Mouse (Mus musculus): Measurements from ENCODE around the gene Vax1.

Gene Vax1

GRCm38 (mm10) chr19:59169143-59169935, 517 bp downstream of the Vax1 start:
- in situ Hi-C loops (cut with MboI, MseI) = no loop called here

- in situ Hi-C loops (cut with MboI, MseI) = no loop called here
Observed at GRCm38 (mm10) chr19:59168386-59168905, 1.4 kb downstream of the Vax1 start.

DNA sequence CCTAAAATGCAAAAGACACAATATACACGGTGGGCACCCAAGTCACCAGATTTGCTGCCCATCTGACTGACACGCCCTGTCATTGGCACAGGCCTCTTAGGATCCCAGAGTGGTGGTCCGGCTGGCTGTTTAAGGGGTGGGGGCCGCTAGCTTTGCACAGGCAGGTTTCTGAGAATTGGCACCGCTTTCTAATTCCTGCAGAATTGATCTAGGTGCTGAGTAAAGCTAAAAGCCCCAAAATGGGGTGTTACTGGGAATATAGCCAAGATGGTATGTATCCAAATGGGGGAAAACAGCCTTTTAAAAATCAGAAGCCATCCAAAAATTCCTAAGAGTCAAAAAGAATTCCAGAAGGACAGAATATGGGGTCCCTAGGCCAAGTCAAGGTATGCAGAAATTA, 2.0 kb downstream of the Vax1 start:
- in situ Hi-C loops (cut with MboI, MseI) = no loop called here

DNA sequence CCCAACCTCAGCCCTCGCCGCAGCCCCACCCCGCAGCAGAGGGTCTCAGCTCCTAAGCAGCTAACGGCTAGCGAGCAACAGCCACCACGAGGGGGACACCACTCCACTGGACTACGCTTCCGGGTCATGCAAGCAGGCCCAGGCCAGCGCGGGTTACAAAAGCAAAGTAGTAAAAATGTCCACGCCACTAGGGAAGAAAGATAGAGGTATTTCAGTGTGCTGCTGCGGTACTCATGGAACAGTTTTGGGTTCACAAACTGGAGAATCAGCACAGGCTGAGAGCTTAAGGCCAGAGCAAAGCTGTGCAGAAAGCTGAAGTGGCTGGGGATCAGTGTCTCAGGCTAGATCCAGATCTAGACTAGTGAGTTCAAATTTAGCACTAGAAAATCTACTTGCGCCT, 3.0 kb downstream of the Vax1 start:
- in situ Hi-C loops (cut with MboI, MseI) = no loop called here

DNA sequence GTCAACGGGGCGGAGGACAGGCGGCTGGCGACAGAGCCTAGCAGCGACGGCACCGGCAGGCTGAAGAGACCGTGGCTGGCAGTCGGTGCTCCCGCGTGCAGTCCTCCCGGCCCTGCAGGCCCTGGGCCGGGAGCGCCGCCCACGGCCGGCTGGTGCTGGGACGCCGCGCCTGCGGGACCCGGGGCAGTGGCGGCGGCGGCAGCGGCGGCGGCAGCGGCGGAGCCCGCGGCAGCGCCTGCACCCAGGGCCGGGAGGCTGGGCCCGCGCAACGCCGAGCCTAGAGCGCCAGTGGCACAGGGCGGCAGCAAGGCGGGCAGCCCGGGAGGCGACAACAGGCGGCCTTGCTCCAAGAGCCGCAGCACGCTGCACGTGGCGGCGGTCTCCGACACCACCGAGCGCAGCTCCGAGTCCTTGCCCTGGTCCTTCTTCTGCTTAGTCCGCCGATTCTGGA, 3.5 kb downstream of the Vax1 start:
- in situ Hi-C loops (cut with MboI, MseI) = no loop called here

GRCm38 (mm10) chr19:59165577-59165976, 4.3 kb downstream of the Vax1 start:
- in situ Hi-C loops (cut with MboI, MseI) = no loop called here

DNA sequence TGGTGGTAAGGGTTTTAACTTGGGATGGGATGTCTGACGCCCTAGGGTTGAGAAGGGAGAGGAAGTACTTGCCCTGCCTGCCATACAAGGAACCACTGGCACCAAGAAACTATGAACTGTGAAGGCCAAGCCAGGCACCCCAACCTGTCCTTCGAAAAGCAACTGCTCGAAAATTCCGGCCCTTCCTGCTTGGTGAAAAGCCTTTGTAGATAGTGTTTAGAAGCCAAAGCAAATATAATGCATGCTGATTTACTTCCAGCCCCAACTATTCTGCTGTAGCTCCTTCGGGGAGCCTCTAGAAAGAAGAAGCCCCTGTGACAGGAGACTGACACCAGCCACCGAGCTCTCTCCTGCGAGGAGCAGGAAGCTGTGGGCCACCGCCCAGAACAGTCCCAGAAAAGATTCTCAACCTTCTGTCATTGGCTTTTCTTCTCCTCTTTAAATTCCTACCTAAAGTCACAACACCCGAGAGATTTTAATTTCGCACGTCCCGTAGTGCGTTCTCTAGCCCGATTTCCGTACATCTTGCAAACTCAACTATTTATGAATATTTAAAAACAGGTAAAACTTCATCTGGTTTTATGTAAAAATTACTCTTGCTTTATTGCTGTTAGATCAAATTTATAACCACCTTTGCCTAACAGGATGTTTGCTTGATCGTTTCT, 4.8 kb downstream of the Vax1 start:
- in situ Hi-C loops (cut with MboI, MseI) = no loop called here

DNA sequence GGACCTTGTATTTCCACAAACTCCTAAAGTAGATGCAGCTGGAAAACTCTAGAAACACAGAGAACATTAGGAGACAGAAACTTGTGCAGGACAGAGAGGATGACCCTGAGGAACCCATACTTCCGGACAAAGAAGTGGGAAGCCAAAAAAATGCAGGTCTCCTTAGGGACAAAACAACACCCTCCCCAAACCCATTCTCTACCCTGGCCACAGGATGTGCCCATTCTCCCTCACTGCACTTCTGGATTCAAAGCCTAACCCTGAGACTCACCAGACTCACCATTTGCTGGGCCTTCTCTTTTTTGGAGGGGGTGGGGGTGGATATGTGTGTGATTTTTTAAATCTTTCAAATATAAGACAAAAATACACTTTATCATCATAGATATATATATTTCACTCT, 5.7 kb downstream of the Vax1 start:
- in situ Hi-C loops (cut with MboI, MseI) = no loop called here

DNA sequence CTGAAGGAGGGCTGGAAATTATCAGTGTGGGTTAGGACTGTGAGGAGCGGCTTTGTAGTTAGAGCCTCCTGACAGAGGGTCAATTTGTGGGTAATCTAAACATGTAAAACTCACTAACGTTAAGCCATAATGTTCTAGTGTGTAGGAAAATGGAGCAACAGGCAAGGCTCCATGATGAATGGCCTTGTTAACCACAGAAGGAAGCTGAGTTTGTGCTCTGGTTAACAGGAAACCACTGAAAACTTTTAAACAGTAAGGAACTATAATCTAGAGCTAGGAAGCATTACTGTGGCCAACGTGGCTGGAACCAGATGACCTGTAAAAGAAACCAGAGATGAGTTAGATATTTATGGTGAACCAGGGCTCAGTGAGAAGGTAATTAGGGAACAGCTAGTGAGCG, 13.2 kb downstream of the Vax1 start:
- in situ Hi-C loops (cut with MboI, MseI) = no loop called here

GRCm38 (mm10) chr19:59154171-59154570, 15.7 kb downstream of the Vax1 start:
- in situ Hi-C loops (cut with MboI, MseI) = no loop called here

DNA sequence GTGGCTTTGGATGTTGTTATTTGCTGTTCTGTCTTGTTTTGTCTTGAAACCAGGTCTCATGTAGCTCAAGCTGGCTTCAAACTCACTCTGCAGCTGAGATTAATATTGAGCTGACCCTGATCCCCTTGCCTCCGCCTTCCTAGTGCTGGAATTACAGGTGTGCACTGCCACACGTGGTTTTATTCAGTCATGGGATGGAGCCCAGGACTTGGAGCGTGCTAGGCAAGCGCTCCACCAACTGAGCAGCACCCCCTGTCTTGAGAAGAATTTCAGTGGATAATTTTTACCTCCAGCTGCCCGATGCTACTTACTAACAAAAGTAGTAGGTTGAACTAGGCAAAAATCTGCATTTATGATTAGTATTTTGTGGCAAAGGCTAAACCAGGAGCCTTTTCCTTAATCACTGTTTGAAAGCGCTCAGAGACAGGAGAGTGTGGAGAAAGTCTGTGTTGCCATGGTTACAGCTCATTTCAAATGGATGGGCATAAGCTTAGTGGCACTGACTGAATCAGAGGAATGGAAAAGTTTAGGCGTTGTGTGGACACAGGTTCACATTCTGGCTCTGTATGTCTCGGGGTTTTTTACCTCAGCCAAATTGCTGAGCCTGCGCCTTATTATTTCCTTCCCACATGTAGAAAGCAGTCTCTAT, 24.2 kb downstream of the Vax1 start:
- in situ Hi-C loops (cut with MboI, MseI) = no loop called here

- in situ Hi-C loops (cut with MboI, MseI) = no loop called here
Observed at GRCm38 (mm10) chr19:59145064-59145463, 24.8 kb downstream of the Vax1 start.

DNA sequence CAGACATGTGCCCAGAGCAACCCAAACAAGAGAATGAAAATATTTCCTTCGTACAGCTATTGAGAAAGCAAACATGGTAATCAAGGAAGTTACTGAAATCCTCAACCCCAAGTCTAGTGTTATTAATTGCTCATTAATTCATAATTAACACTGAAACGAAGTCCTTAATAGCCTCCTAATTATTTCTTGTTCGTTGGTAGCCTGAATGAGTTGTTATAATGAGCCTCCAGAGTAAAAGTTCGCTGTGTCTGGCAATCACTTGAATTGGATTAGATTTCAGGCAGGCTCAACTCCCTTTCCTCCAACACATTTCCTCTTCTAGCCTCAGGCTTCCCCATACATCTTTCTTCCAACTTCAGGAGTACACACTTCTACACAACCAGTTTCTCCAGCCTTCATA, 27.6 kb downstream of the Vax1 start:
- in situ Hi-C loops (cut with MboI, MseI) = no loop called here

DNA sequence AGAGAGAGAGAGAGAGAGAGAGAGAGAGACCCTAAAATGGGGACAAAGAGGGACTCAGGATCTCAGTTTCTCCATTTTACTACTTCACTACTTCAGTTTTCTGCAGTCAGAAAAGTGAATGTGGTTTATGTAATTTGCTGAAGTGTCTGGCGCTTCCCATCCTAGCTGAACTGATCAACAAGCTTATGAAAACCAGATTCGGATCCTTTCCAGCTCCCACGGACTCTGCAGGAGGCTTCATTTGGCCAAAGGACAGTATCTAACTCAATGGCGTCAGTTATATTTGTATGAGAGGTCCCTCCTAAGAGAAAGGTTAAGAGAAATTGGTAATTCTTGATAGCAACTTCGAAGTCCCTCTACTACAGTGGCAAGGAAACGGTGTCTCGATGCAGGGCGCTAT, 34.5 kb downstream of the Vax1 start:
- in situ Hi-C loops (cut with MboI, MseI) = no loop called here

GRCm38 (mm10) chr19:59134916-59135315, 34.9 kb downstream of the Vax1 start:
- in situ Hi-C loops (cut with MboI, MseI) = no loop called here

- in situ Hi-C loops (cut with MboI, MseI) = no loop called here
Observed at GRCm38 (mm10) chr19:59133202-59133601, 36.7 kb downstream of the Vax1 start.

DNA sequence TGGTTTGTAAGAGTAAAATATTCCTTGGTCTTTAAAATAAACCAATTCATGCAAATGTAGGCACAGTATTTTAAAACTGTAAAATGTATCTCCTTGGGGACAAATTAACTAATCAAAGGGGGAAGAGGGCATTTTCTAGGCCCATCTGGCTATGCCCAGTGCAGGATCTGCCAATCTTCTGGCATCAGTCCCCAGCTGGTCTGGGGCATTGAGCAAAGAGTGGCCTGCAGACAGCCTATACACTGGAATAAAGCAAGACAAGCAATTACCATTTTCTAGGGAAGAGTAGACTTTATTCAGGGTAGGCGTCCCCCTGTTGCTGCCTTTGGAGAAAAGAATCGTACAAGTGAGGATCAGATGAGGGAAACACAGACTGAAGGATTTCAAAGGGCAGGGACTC, 40.2 kb downstream of the Vax1 start:
- in situ Hi-C loops (cut with MboI, MseI) = no loop called here

DNA sequence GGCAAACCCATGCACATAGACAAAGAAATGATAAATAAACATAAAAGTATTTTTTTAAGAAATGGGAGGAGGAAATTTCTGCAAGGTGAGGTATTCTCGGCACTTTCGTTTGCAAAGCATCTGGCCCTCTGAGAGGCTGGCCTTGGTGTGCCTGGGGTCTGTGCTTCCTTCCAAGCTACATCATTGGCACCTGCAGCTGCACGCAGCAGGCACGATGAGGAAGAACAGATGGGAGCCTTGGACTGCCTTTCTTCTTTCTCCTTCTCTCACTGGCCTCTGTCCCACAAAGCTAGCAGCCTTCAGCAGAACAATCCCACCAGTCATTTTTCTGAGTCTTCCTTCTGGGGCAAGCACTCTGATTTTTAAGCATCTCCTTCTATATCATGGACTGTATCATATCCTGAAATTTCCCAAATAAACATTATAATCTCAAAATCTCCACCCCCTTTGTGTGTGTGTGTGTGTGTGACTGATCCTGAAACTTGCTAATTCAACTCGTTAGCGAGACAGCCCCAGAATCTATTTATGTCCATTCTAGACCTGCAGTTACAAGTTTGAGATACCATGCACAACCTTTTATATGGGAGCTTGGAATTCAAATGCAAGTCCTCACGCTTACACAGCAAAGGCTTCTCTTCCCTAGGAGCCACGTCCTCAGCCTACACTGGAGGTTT, 41.2 kb downstream of the Vax1 start:
- in situ Hi-C loops (cut with MboI, MseI) = no loop called here

DNA sequence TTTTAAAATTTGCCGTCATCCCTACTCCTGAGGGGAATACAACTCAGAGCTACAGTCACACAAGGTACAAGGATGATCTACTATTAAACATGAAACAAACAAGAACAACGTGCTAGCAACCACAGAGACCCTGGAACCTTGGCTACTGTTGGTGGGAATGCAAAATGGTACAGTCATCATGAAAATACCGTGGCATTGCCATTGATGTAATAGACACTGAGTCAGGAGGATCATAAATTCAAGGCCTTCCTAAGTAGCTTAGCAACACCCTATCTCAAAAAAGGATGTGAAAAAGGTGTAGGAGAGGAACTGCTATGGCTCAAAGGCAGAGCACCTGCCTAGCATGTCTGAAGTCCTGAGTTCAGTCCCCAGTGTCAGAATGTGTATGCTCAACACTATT, 42.4 kb downstream of the Vax1 start:
- in situ Hi-C loops (cut with MboI, MseI) = no loop called here

All from T-helper 17 cell (primary cell).